Mouse (Mus musculus): ENCODE measurements around the gene Aste1. TPM values are rescaled to one million over a fixed set of nuclear protein-coding genes. Genes with fewer than 3 reads are reported as not detected.

Aste1 gene
- total RNA-seq, 1 experiment: 14.0 TPM

DNA sequence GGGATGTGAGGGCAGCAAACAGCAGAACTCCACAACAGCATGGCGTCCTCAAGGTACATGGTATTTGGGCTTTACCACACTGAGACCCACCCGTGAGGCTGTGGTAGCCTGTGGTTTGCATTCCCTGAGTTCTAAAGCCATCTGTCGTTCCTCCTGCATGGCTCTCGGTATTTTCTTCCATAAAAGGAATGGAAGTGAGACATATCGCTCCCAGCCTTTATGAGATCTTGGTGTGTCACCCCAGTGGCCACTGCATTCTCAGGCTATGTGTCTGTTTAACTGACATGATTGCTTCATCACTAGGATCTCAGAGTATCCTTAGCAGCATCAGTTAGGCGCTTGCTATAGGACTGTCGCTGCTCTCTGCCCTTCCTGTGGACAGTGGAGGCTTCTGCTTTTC is 18.8 kb upstream of the Aste1 start:
- no peak overlapping the region for H3K4me3 ChIP-seq (ENCODE audit: insufficient read depth in 1 of 2, low read depth in 1 of 2, low read length in 2 of 2, poor library complexity in 1 of 2, severe bottlenecking in 1 of 2)
- H3K27ac ChIP-seq (ENCODE audit: insufficient read depth, low read depth, low read length, poor library complexity, severe bottlenecking): no peak overlapping the region
- no peaks in the 10 kb centered on the region for H3K36me3 ChIP-seq (ENCODE audit: control insufficient read depth, insufficient read depth, low read length, poor library complexity, severe bottlenecking)
- no peak overlapping the region for H3K9ac ChIP-seq (ENCODE audit: insufficient read depth, low read depth, low read length, poor library complexity, severe bottlenecking)
- H3K9me3 ChIP-seq (ENCODE audit: control insufficient read depth, insufficient read depth, low read depth, low read length): peaks cover 8% of the 10 kb centered on the region
- DNase-seq (ENCODE audit: low read depth, low spot score): no peak
- in situ Hi-C loops (cut with MboI; ENCODE audit: low sequenced_read_pairs in 2 of 2, unreplicated experiment in 2 of 2): loop anchor here (25.0 kb wide), 1 partner anchor 839 kb away; the partner anchor contains the start of gene Cpne4 (in 2 of the 2)
- TF ChIP-seq ZNF384 (IDR thresholded peaks at IDR 0.05; ENCODE audit: low read depth, low read length) (no peak), ZC3H11A (IDR thresholded peaks at IDR 0.05; ENCODE audit: borderline replicate concordance, low read depth, low read length) (no peak), HCFC1 (IDR thresholded peaks at IDR 0.05; ENCODE audit: borderline replicate concordance, insufficient read depth, low read length) (no peak), CHD2 (IDR thresholded peaks at IDR 0.05; ENCODE audit: low read depth, low read length) (no peak), MAFK (IDR thresholded peaks at IDR 0.05; ENCODE audit: insufficient read depth, low read depth, low read length) (no peak)
- H3K4me1 ChIP-seq (ENCODE audit: control insufficient read depth in 2 of 2, insufficient read depth in 2 of 2, low read length in 2 of 2, poor library complexity in 1 of 2): no peaks in the 10 kb centered on the region

DNA sequence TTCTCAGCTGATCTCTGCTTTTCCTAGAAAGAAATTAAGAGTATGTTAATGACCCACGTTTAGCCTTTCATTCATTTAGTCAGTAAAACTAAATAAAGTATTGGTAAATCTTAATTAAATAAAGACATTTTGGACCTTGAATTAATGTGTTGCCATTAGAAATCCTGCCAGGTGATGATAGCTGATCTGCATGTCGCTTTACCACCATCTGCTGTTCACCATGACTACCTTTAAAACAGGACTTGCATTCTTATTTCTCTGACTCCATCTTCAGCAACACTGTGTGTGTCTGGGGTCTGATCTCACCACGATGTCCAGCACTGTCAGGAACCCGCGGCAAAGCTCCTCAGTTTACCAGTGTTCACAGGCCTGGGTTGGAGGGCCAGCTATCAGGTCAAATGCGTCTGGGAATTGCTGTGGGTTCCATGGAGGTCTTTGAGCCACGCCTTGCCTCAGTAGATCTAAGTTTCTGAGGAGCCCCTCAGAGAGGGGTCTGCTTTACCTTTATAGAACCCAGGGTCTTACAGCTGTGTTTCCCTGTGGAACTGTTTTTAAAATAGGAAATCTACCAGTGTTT is 18.1 kb upstream of the Aste1 start:
- Histone ChIP-seq H3K4me1 (ENCODE audit: control insufficient read depth in 2 of 2, insufficient read depth in 2 of 2, low read length in 2 of 2, poor library complexity in 1 of 2) (no peaks in the 10 kb centered on the region), H3K9me3 (ENCODE audit: control insufficient read depth, insufficient read depth, low read depth, low read length) (peaks cover 8% of the 10 kb centered on the region), H3K9ac (ENCODE audit: insufficient read depth, low read depth, low read length, poor library complexity, severe bottlenecking) (no peak overlapping the region), H3K36me3 (ENCODE audit: control insufficient read depth, insufficient read depth, low read length, poor library complexity, severe bottlenecking) (no peaks in the 10 kb centered on the region), H3K4me3 (ENCODE audit: insufficient read depth in 1 of 2, low read depth in 1 of 2, low read length in 2 of 2, poor library complexity in 1 of 2, severe bottlenecking in 1 of 2) (no peak overlapping the region), H3K27ac (ENCODE audit: insufficient read depth, low read depth, low read length, poor library complexity, severe bottlenecking) (no peak overlapping the region)
- DNase-seq (ENCODE audit: low read depth, low spot score): no peak
- no peak for TF ChIP-seq ZC3H11A (IDR thresholded peaks at IDR 0.05; ENCODE audit: borderline replicate concordance, low read depth, low read length)
- no peak for TF ChIP-seq ZNF384 (IDR thresholded peaks at IDR 0.05; ENCODE audit: low read depth, low read length)
- no peak for TF ChIP-seq MAFK (IDR thresholded peaks at IDR 0.05; ENCODE audit: insufficient read depth, low read depth, low read length)
- no peak for TF ChIP-seq HCFC1 (IDR thresholded peaks at IDR 0.05; ENCODE audit: borderline replicate concordance, insufficient read depth, low read length)
- TF ChIP-seq CHD2 (IDR thresholded peaks at IDR 0.05; ENCODE audit: low read depth, low read length): no peak
- in situ Hi-C loops (cut with MboI; ENCODE audit: low sequenced_read_pairs in 2 of 2, unreplicated experiment in 2 of 2): loop anchor here (25.0 kb wide), 1 partner anchor 840 kb away; the partner anchor contains the start of gene Cpne4 (in 2 of the 2)

DNA sequence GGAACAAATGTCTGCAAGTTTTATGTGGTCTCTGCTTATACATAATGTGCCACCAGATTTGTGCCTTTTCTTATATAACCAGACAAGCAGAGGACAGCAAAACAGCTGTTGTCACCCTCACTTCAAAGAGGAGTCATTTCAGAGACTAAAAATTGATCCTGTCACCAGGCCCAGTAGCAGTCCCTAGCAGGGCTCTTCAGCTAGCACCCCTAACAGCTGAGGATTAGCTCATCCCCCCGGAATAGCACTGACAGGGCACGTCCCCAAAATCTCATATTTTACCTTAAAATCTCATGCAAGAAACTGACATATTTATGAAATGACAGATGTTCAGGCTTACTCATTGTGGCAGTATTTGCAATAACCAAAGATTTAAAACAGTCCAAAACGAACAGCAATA is 17.6 kb upstream of the Aste1 start:
- H3K4me1 ChIP-seq (ENCODE audit: control insufficient read depth in 2 of 2, insufficient read depth in 2 of 2, low read length in 2 of 2, poor library complexity in 1 of 2): no peaks in the 10 kb centered on the region
- no peak for DNase-seq (ENCODE audit: low read depth, low spot score)
- no peak overlapping the region for H3K9ac ChIP-seq (ENCODE audit: insufficient read depth, low read depth, low read length, poor library complexity, severe bottlenecking)
- peaks cover 8% of the 10 kb centered on the region for H3K9me3 ChIP-seq (ENCODE audit: control insufficient read depth, insufficient read depth, low read depth, low read length)
- in situ Hi-C loops (cut with MboI; ENCODE audit: low sequenced_read_pairs in 2 of 2, unreplicated experiment in 2 of 2): loop anchor here (25.0 kb wide), 1 partner anchor 840 kb away; the partner anchor contains the start of gene Cpne4 (in 2 of the 2)
- no peak overlapping the region for H3K27ac ChIP-seq (ENCODE audit: insufficient read depth, low read depth, low read length, poor library complexity, severe bottlenecking)
- H3K36me3 ChIP-seq (ENCODE audit: control insufficient read depth, insufficient read depth, low read length, poor library complexity, severe bottlenecking): no peaks in the 10 kb centered on the region
- no peak overlapping the region for H3K4me3 ChIP-seq (ENCODE audit: insufficient read depth in 1 of 2, low read depth in 1 of 2, low read length in 2 of 2, poor library complexity in 1 of 2, severe bottlenecking in 1 of 2)
- no peak for TF ChIP-seq ZNF384 (IDR thresholded peaks at IDR 0.05; ENCODE audit: low read depth, low read length)
- TF ChIP-seq HCFC1 (IDR thresholded peaks at IDR 0.05; ENCODE audit: borderline replicate concordance, insufficient read depth, low read length): no peak
- no peak for TF ChIP-seq ZC3H11A (IDR thresholded peaks at IDR 0.05; ENCODE audit: borderline replicate concordance, low read depth, low read length)
- TF ChIP-seq MAFK (IDR thresholded peaks at IDR 0.05; ENCODE audit: insufficient read depth, low read depth, low read length): no peak
- TF ChIP-seq CHD2 (IDR thresholded peaks at IDR 0.05; ENCODE audit: low read depth, low read length): no peak

DNA sequence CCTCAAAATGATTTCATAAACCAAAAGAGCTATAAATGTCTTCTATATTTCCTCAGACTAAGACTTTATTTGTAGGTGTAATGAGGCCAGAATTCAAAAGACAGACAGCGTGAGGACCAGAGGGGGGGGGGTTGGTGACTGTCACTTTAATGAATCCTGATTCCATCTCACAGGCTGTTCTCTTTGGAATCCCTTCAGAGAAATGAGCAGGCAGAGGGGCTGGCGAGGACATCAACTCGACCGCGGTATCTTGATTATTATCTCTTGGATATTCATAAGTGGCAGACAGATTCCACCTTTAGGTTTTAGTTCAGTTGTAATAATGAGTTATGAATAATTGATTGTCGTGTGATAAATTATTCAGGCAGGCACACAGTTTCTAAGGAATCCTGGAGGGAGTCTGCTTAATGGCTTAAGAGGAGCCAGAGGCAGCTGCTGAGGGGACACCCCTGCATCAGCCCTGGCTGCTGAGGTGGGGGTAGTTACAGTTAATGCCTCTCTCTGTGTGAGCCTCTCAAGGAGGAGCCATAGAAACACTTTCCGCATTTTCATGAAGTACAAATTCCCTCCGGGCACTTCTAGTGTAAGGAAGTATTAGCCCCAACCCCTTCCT is 15.6 kb upstream of the Aste1 start:
- no peak for DNase-seq (ENCODE audit: low read depth, low spot score)
- TF ChIP-seq ZC3H11A (IDR thresholded peaks at IDR 0.05; ENCODE audit: borderline replicate concordance, low read depth, low read length) (no peak), ZNF384 (IDR thresholded peaks at IDR 0.05; ENCODE audit: low read depth, low read length) (no peak), MAFK (IDR thresholded peaks at IDR 0.05; ENCODE audit: insufficient read depth, low read depth, low read length) (no peak), HCFC1 (IDR thresholded peaks at IDR 0.05; ENCODE audit: borderline replicate concordance, insufficient read depth, low read length) (no peak), CHD2 (IDR thresholded peaks at IDR 0.05; ENCODE audit: low read depth, low read length) (no peak)
- no peak overlapping the region for H3K27ac ChIP-seq (ENCODE audit: insufficient read depth, low read depth, low read length, poor library complexity, severe bottlenecking)
- no peaks in the 10 kb centered on the region for H3K4me1 ChIP-seq (ENCODE audit: control insufficient read depth in 2 of 2, insufficient read depth in 2 of 2, low read length in 2 of 2, poor library complexity in 1 of 2)
- no peak overlapping the region for H3K9ac ChIP-seq (ENCODE audit: insufficient read depth, low read depth, low read length, poor library complexity, severe bottlenecking)
- H3K36me3 ChIP-seq (ENCODE audit: control insufficient read depth, insufficient read depth, low read length, poor library complexity, severe bottlenecking): no peaks in the 10 kb centered on the region
- H3K4me3 ChIP-seq (ENCODE audit: insufficient read depth in 1 of 2, low read depth in 1 of 2, low read length in 2 of 2, poor library complexity in 1 of 2, severe bottlenecking in 1 of 2): no peak overlapping the region
- peaks cover 8% of the 10 kb centered on the region for H3K9me3 ChIP-seq (ENCODE audit: control insufficient read depth, insufficient read depth, low read depth, low read length)
- in situ Hi-C loops (cut with MboI; ENCODE audit: low sequenced_read_pairs in 2 of 2, unreplicated experiment in 2 of 2): loop anchor here (25.0 kb wide), 1 partner anchor 842 kb away; the partner anchor contains the start of gene Cpne4 (in 2 of the 2)
